Mouse (Mus musculus): ENCODE data around the gene Itga9. TPM values are rescaled to one million over a fixed set of nuclear protein-coding genes. Genes with fewer than 3 reads are reported as not detected.

Itga9 gene
- polyA plus RNA-seq, 1 experiment, result 0.14 TPM

DNA sequence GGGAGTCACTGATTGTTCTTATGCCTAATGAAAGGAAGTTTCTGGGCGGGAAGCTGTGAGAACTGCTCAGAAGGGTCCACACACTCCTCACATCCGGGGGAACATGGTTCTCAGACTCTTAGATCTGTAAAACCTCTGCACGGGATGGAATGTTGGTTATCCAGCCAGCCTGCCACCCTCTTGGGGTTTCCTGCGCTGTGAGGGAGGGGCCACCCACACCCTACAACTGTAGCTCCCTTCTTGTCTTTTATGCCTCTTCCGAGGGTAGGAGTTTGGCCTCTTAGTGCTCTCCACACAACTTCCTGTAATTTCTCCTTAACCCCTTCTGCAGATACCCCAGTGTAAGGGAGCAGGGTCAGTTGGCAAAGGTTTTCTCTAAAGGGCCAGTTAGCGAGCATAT, 23.7 kb upstream of the Itga9 start:
- no peak overlapping the region for H3K4me3 ChIP-seq
- no peaks in the 10 kb centered on the region for H3K27me3 ChIP-seq (ENCODE audit: control insufficient read depth, insufficient read depth, insufficient read length)
- H3K79me2 ChIP-seq (ENCODE audit: control insufficient read depth, insufficient read depth), result no peaks in the 10 kb centered on the region
- H3ac ChIP-seq (ENCODE audit: control insufficient read depth, insufficient read length), result no peak overlapping the region
- TF ChIP-seq MYOD1 (IDR thresholded peaks at IDR 0.05; ENCODE audit: control insufficient read depth in 1 of 3, insufficient read length in 2 of 3, low read depth in 2 of 3) (no peak), TCF3 (IDR thresholded peaks at IDR 0.05; ENCODE audit: insufficient read length, low read depth) (no peak), MAX (IDR thresholded peaks at IDR 0.05; ENCODE audit: low read depth) (no peak), CEBPB (IDR thresholded peaks at IDR 0.05; ENCODE audit: insufficient read depth, poor library complexity, severe bottlenecking) (no peak), TCF12 (IDR thresholded peaks at IDR 0.05; ENCODE audit: insufficient read depth, poor library complexity, severe bottlenecking) (no peak), POLR2AphosphoS2 (IDR thresholded peaks at IDR 0.05; ENCODE audit: insufficient read length, low read depth) (no peak), POLR2A (IDR thresholded peaks at IDR 0.05; ENCODE audit: insufficient read length, low read depth) (no peak), E2F4 (IDR thresholded peaks at IDR 0.05; ENCODE audit: insufficient read depth) (no peak), USF1 (IDR thresholded peaks at IDR 0.05; ENCODE audit: low read depth) (no peak), SRF (IDR thresholded peaks at IDR 0.05; ENCODE audit: control insufficient read depth, insufficient read length, low read depth) (no peak), MYOG (IDR thresholded peaks at IDR 0.05; ENCODE audit: control insufficient read depth in 1 of 3, insufficient read depth in 1 of 3, insufficient read length in 2 of 3, low read depth in 2 of 3) (no peak), REST (IDR thresholded peaks at IDR 0.05; ENCODE audit: insufficient read depth, insufficient read length) (no peak)
- H3K36me3 ChIP-seq (ENCODE audit: control insufficient read depth, insufficient read depth), result peaks cover 40% of the 10 kb centered on the region
- no peak overlapping the region for H3K4me2 ChIP-seq (ENCODE audit: low read depth)

DNA sequence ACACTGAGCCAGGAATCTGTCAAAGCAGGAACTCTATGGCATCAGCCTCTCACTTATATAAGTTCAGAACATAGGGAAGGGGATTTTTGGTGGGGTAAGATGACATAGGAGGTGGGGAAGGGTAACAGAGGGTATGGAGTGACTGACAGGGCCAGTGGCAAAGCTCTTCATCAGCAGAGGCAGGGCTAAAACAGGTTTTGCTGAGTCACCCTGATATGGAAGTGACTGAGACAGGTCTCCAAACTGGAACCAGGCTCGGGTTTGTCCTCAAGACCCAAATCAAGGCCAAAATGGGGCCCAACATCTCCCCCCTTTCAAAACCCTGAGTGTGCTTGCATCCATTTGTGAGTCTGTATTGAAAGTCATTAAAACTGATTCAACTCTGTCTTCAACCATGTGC, 21.7 kb upstream of the Itga9 start:
- Histone ChIP-seq H3K36me3 (ENCODE audit: control insufficient read depth, insufficient read depth) (peaks cover 23% of the 10 kb centered on the region), H3K4me2 (ENCODE audit: low read depth) (no peak overlapping the region), H3K27me3 (ENCODE audit: control insufficient read depth, insufficient read depth, insufficient read length) (no peaks in the 10 kb centered on the region), H3K4me3 (no peak overlapping the region), H3K79me2 (ENCODE audit: control insufficient read depth, insufficient read depth) (no peaks in the 10 kb centered on the region), H3ac (ENCODE audit: control insufficient read depth, insufficient read length) (no peak overlapping the region)
- peak; percentile 2 for TF ChIP-seq POLR2AphosphoS2 (IDR thresholded peaks at IDR 0.05; ENCODE audit: insufficient read length, low read depth)
- TF ChIP-seq TCF12 (IDR thresholded peaks at IDR 0.05; ENCODE audit: insufficient read depth, poor library complexity, severe bottlenecking), result no peak
- no peak for TF ChIP-seq USF1 (IDR thresholded peaks at IDR 0.05; ENCODE audit: low read depth)
- no peak for TF ChIP-seq TCF3 (IDR thresholded peaks at IDR 0.05; ENCODE audit: insufficient read length, low read depth)
- no peak for TF ChIP-seq SRF (IDR thresholded peaks at IDR 0.05; ENCODE audit: control insufficient read depth, insufficient read length, low read depth)
- TF ChIP-seq E2F4 (IDR thresholded peaks at IDR 0.05; ENCODE audit: insufficient read depth), result no peak

DNA sequence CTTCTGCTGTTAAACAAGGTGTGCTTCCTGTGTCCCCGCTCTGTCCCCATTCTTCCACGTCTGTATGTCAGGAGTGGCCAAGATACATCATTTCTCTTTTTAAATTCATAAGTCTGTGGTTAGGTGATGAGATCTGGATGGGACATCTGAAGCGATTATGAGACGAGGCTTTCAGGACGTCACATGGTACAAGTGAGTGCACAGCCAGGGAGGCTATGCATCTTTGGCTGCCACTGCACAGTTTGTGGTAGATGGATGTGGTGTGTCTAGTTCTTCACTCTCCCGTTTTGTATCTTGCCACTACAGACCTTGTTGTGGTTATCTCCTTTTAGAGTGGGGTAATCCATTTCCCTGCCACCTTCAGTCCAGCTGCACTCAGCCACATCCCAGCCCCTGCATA, 20.5 kb upstream of the Itga9 start:
- Histone ChIP-seq H3K27me3 (ENCODE audit: control insufficient read depth, insufficient read depth, insufficient read length) (no peaks in the 10 kb centered on the region), H3ac (ENCODE audit: control insufficient read depth, insufficient read length) (no peak overlapping the region), H3K79me2 (ENCODE audit: control insufficient read depth, insufficient read depth) (no peaks in the 10 kb centered on the region), H3K4me2 (ENCODE audit: low read depth) (no peak overlapping the region), H3K4me3 (no peak overlapping the region), H3K36me3 (ENCODE audit: control insufficient read depth, insufficient read depth) (peaks cover 18% of the 10 kb centered on the region)
- TF ChIP-seq SRF (IDR thresholded peaks at IDR 0.05; ENCODE audit: control insufficient read depth, insufficient read length, low read depth) (no peak), POLR2AphosphoS2 (IDR thresholded peaks at IDR 0.05; ENCODE audit: insufficient read length, low read depth) (no peak), REST (IDR thresholded peaks at IDR 0.05; ENCODE audit: insufficient read depth, insufficient read length) (no peak), MYOG (IDR thresholded peaks at IDR 0.05; ENCODE audit: control insufficient read depth in 1 of 3, insufficient read depth in 1 of 3, insufficient read length in 2 of 3, low read depth in 2 of 3) (no peak), POLR2A (IDR thresholded peaks at IDR 0.05; ENCODE audit: insufficient read length, low read depth) (no peak), MAX (IDR thresholded peaks at IDR 0.05; ENCODE audit: low read depth) (no peak), MYOD1 (IDR thresholded peaks at IDR 0.05; ENCODE audit: control insufficient read depth in 1 of 3, insufficient read length in 2 of 3, low read depth in 2 of 3) (no peak), E2F4 (IDR thresholded peaks at IDR 0.05; ENCODE audit: insufficient read depth) (no peak), CEBPB (IDR thresholded peaks at IDR 0.05; ENCODE audit: insufficient read depth, poor library complexity, severe bottlenecking) (no peak), USF1 (IDR thresholded peaks at IDR 0.05; ENCODE audit: low read depth) (no peak), TCF3 (IDR thresholded peaks at IDR 0.05; ENCODE audit: insufficient read length, low read depth) (no peak), TCF12 (IDR thresholded peaks at IDR 0.05; ENCODE audit: insufficient read depth, poor library complexity, severe bottlenecking) (no peak)

DNA sequence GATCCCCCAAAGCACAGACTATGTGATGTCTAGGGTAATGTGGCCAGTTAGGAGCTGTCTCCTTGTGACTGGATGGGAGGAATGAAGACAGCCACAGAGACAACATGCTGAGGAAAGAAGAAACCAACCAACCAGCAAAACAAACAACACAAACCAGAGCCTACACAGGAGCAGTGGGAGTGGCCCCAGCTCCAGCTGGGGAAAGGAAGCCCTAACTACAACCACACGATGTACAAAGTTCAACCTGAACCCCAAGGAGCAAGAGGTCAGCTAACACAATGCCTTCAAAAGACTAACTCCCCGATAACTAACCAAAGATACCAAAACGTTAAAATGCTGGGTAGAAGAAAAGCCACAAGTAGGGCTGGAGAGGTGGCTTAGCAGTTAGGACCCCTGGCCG, 19.4 kb upstream of the Itga9 start:
- Histone ChIP-seq H3K79me2 (ENCODE audit: control insufficient read depth, insufficient read depth) (no peaks in the 10 kb centered on the region), H3K36me3 (ENCODE audit: control insufficient read depth, insufficient read depth) (peaks cover 14% of the 10 kb centered on the region), H3K27me3 (ENCODE audit: control insufficient read depth, insufficient read depth, insufficient read length) (no peaks in the 10 kb centered on the region), H3K4me3 (no peak overlapping the region), H3ac (ENCODE audit: control insufficient read depth, insufficient read length) (no peak overlapping the region), H3K4me2 (ENCODE audit: low read depth) (no peak overlapping the region)
- no peak for TF ChIP-seq MYOD1 (IDR thresholded peaks at IDR 0.05; ENCODE audit: control insufficient read depth in 1 of 3, insufficient read length in 2 of 3, low read depth in 2 of 3)
- TF ChIP-seq SRF (IDR thresholded peaks at IDR 0.05; ENCODE audit: control insufficient read depth, insufficient read length, low read depth), result no peak
- no peak for TF ChIP-seq MAX (IDR thresholded peaks at IDR 0.05; ENCODE audit: low read depth)
- no peak for TF ChIP-seq CEBPB (IDR thresholded peaks at IDR 0.05; ENCODE audit: insufficient read depth, poor library complexity, severe bottlenecking)
- no peak for TF ChIP-seq TCF3 (IDR thresholded peaks at IDR 0.05; ENCODE audit: insufficient read length, low read depth)
- no peak for TF ChIP-seq USF1 (IDR thresholded peaks at IDR 0.05; ENCODE audit: low read depth)
- TF ChIP-seq POLR2AphosphoS2 (IDR thresholded peaks at IDR 0.05; ENCODE audit: insufficient read length, low read depth), result no peak
- no peak for TF ChIP-seq MYOG (IDR thresholded peaks at IDR 0.05; ENCODE audit: control insufficient read depth in 1 of 3, insufficient read depth in 1 of 3, insufficient read length in 2 of 3, low read depth in 2 of 3)

DNA sequence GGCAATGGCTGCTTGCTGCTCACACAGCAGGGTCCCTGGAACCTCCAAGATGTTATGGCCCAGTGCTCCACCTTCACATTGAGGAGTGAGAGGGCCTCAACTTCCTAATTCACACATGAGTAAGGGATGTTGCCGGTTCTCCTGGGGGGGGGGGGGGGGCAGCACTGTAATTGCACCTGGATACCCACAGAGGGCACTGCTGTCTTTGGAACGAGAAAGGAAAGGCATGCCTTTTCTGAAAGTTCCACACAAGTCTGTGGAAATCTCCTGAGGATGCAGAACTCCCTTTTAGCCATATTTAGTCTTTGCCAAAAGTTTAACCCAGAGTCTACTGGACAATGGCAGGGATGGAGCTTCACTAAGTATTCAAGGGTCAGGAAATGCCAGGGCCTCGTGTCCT, 17.2 kb upstream of the Itga9 start:
- no peaks in the 10 kb centered on the region for H3K79me2 ChIP-seq (ENCODE audit: control insufficient read depth, insufficient read depth)
- H3K4me2 ChIP-seq (ENCODE audit: low read depth), result no peak overlapping the region
- H3ac ChIP-seq (ENCODE audit: control insufficient read depth, insufficient read length), result no peak overlapping the region
- no peaks in the 10 kb centered on the region for H3K27me3 ChIP-seq (ENCODE audit: control insufficient read depth, insufficient read depth, insufficient read length)
- no peak for TF ChIP-seq USF1 (IDR thresholded peaks at IDR 0.05; ENCODE audit: low read depth)
- TF ChIP-seq MAX (IDR thresholded peaks at IDR 0.05; ENCODE audit: low read depth), result no peak
- TF ChIP-seq CEBPB (IDR thresholded peaks at IDR 0.05; ENCODE audit: insufficient read depth, poor library complexity, severe bottlenecking), result no peak
- TF ChIP-seq POLR2AphosphoS2 (IDR thresholded peaks at IDR 0.05; ENCODE audit: insufficient read length, low read depth), result no peak
- no peak for TF ChIP-seq REST (IDR thresholded peaks at IDR 0.05; ENCODE audit: insufficient read depth, insufficient read length)
- no peak for TF ChIP-seq MYOG (IDR thresholded peaks at IDR 0.05; ENCODE audit: control insufficient read depth in 1 of 3, insufficient read depth in 1 of 3, insufficient read length in 2 of 3, low read depth in 2 of 3)
- no peak for TF ChIP-seq POLR2A (IDR thresholded peaks at IDR 0.05; ENCODE audit: insufficient read length, low read depth)
- no peak for TF ChIP-seq MYOD1 (IDR thresholded peaks at IDR 0.05; ENCODE audit: control insufficient read depth in 1 of 3, insufficient read length in 2 of 3, low read depth in 2 of 3)
- no peak for TF ChIP-seq SRF (IDR thresholded peaks at IDR 0.05; ENCODE audit: control insufficient read depth, insufficient read length, low read depth)
- TF ChIP-seq E2F4 (IDR thresholded peaks at IDR 0.05; ENCODE audit: insufficient read depth), result no peak
- TF ChIP-seq TCF12 (IDR thresholded peaks at IDR 0.05; ENCODE audit: insufficient read depth, poor library complexity, severe bottlenecking), result no peak
- TF ChIP-seq TCF3 (IDR thresholded peaks at IDR 0.05; ENCODE audit: insufficient read length, low read depth), result no peak
- no peaks in the 10 kb centered on the region for H3K36me3 ChIP-seq (ENCODE audit: control insufficient read depth, insufficient read depth)
- H3K4me3 ChIP-seq, result no peak overlapping the region

All from myocyte (in vitro differentiated cells).